Mouse (Mus musculus) adrenal gland, postnatal 4 days (tissue): ENCODE data around the gene Dgkd. TPM values are rescaled to one million over a fixed set of nuclear protein-coding genes. Genes with fewer than 3 reads are reported as not detected.

Source experiments
- DNase-seq, 2 experiments: peaks; one replicate each; pipeline ENCODE4 v3.0.0; 2021 to 2022; ENCODE audit warnings: low spot score in 2 of 2, mixed read lengths in 2 of 2
- total RNA-seq, 2 experiments: library from RNA; stranded (reverse); gene quantifications; 2 replicates each; pipeline ENCODE4 v1.2.3; 2021

Dgkd gene
- total RNA-seq, 2 experiments from 2014 or later: 63.1 to 64.2 TPM

- no peak for DNase-seq
Observed at GRCm38 (mm10) chr1:87847475-87848168, 5.5 kb upstream of the Dgkd start.

- no peak for DNase-seq
Observed at GRCm38 (mm10) chr1:87848237-87848996, 4.7 kb upstream of the Dgkd start.

- DNase-seq: no peak
Observed at GRCm38 (mm10) chr1:87849278-87849677, 3.8 kb upstream of the Dgkd start.

- DNase-seq: no peak
Observed at GRCm38 (mm10) chr1:87851344-87851743, 1.7 kb upstream of the Dgkd start.

GRCm38 (mm10) chr1:87852081-87852790, 851 bp upstream of the Dgkd start:
- no peak for DNase-seq

- DNase-seq: no peak
Observed at GRCm38 (mm10) chr1:87853601-87854361, 694 bp downstream of the Dgkd start.

GRCm38 (mm10) chr1:87854411-87854810, 1.3 kb downstream of the Dgkd start:
- DNase-seq: no peak

GRCm38 (mm10) chr1:87854851-87855251, 1.8 kb downstream of the Dgkd start:
- no peak for DNase-seq

- no peak for DNase-seq
Observed at GRCm38 (mm10) chr1:87855522-87855921, 2.4 kb downstream of the Dgkd start.

- DNase-seq: no peak
Observed at GRCm38 (mm10) chr1:87856823-87857222, 3.7 kb downstream of the Dgkd start.

GRCm38 (mm10) chr1:87858031-87858430, 4.9 kb downstream of the Dgkd start:
- no peak for DNase-seq

GRCm38 (mm10) chr1:87858529-87858928, 5.4 kb downstream of the Dgkd start:
- DNase-seq: no peak

GRCm38 (mm10) chr1:87863602-87864001, 10.5 kb downstream of the Dgkd start:
- no peak for DNase-seq

GRCm38 (mm10) chr1:87864889-87865288, 11.8 kb downstream of the Dgkd start:
- no peak for DNase-seq

GRCm38 (mm10) chr1:87866672-87867071, 13.6 kb downstream of the Dgkd start:
- DNase-seq: no peak

- DNase-seq: no peak
Observed at GRCm38 (mm10) chr1:87871546-87871945, 18.5 kb downstream of the Dgkd start.

GRCm38 (mm10) chr1:87873081-87873480, 20.0 kb downstream of the Dgkd start:
- no peak for DNase-seq

- DNase-seq: no peak
Observed at GRCm38 (mm10) chr1:87876065-87876464, 23.0 kb downstream of the Dgkd start.

GRCm38 (mm10) chr1:87877552-87878283, 24.6 kb downstream of the Dgkd start:
- DNase-seq: no peak

GRCm38 (mm10) chr1:87879034-87879433, 25.9 kb downstream of the Dgkd start:
- DNase-seq: no peak
